In genomic region chr12:26542451-26542850, GRCm38 (mm10) we compare ENCODE assay signal across 12 mouse cellular contexts.
"Had no signal": no experiment of that assay in that cellular context is flagged by ENCODE, and none has a peak within 500 bp of the region (broad histone marks: within the 10 kb centered on the region; RNA-seq: fewer than 3 reads in every experiment).

No protein-coding gene starts in this region.

- H3K4me3 ChIP-seq: layer of hippocampus, adult 2 months; limb, embryonic 12.5 days; liver, embryonic 13.5 days; lung, embryonic 15.5 days; myocyte; neural tube, embryonic 15.5 days had no signal

- H3K9me3 ChIP-seq: limb, embryonic 12.5 days; liver, embryonic 13.5 days; lung, embryonic 15.5 days; neural tube, embryonic 15.5 days had no signal

- H3K4me1 ChIP-seq: limb, embryonic 12.5 days; liver, embryonic 13.5 days; neural tube, embryonic 15.5 days had no signal

- H3K27ac ChIP-seq: kidney, postnatal 0 days; layer of hippocampus, adult 2 months; limb, embryonic 12.5 days; liver, embryonic 13.5 days; lung, embryonic 15.5 days; neural tube, embryonic 15.5 days; stomach, postnatal 0 days had no signal

- H3K27me3 ChIP-seq: limb, embryonic 12.5 days; liver, embryonic 13.5 days; lung, embryonic 15.5 days; neural tube, embryonic 15.5 days had no signal

- ATAC-seq: liver, postnatal 0 days had no signal

- H3K4me2 ChIP-seq: limb, embryonic 12.5 days; liver, embryonic 13.5 days; lung, embryonic 15.5 days; neural tube, embryonic 15.5 days had no signal

- DNase-seq: liver; liver, embryonic 13.5 days; liver, postnatal 0 days; right cerebral cortex, adult 18-20 months; thymus, postnatal 4 days had no signal

- H3K36me3 ChIP-seq: limb, embryonic 12.5 days; liver, embryonic 13.5 days; lung, embryonic 15.5 days; neural tube, embryonic 15.5 days had no signal

- H3K9ac ChIP-seq: limb, embryonic 12.5 days; liver, embryonic 13.5 days; liver, postnatal 0 days; lung, embryonic 15.5 days; neural tube, embryonic 15.5 days had no signal
